Mouse (Mus musculus) ES-Bruce4 (cell line): ENCODE measurements around the gene 4931406P16Rik. TPM values are rescaled to one million over a fixed set of nuclear protein-coding genes. Genes with fewer than 3 reads are reported as not detected.

Source experiments
- H3K27ac ChIP-seq: 2 replicates; pipeline ENCODE4 v1.5.1; 2012; ENCODE audit warnings: low read length, inconsistent platforms; ENCODE audit not compliant: insufficient read depth
- H3K27me3 ChIP-seq: 2 replicates; pipeline ENCODE4 v1.6.1; 2012; ENCODE audit warnings: mild to moderate bottlenecking, low read length, inconsistent platforms; ENCODE audit not compliant: control insufficient read depth, poor library complexity, insufficient read depth, severe bottlenecking
- H3K36me3 ChIP-seq: 2 replicates; pipeline ENCODE4 v1.6.1; 2012; ENCODE audit warnings: inconsistent platforms, mild to moderate bottlenecking, low read length, moderate library complexity; ENCODE audit not compliant: control insufficient read depth, poor library complexity, insufficient read depth, severe bottlenecking
- H3K4me1 ChIP-seq: one replicate; pipeline ENCODE4 v1.8.1; 2011; ENCODE audit warnings: low read length; ENCODE audit not compliant: control insufficient read depth, insufficient read depth
- H3K4me3 ChIP-seq: 2 replicates; pipeline ENCODE4 v1.5.1; 2011; ENCODE audit warnings: low read depth, mild to moderate bottlenecking, low read length
- H3K9ac ChIP-seq: 2 replicates; pipeline ENCODE4 v1.6.1; 2012; ENCODE audit warnings: low read depth, mild to moderate bottlenecking, inconsistent platforms; ENCODE audit not compliant: poor library complexity, severe bottlenecking
- H3K9me3 ChIP-seq: replicated peaks from 2 replicates; pipeline ENCODE4 v1.6.1; 2012; ENCODE audit warnings: mild to moderate bottlenecking, low read length, inconsistent platforms; ENCODE audit not compliant: control insufficient read depth, poor library complexity, insufficient read depth, severe bottlenecking
- CTCF ChIP-seq: IDR thresholded peaks from one replicate; pipeline ENCODE4 v1.8.1; 2011; ENCODE audit warnings: low read depth, low read length
- EP300 ChIP-seq: IDR thresholded peaks from 2 replicates; pipeline ENCODE4 v1.6.1; 2011; ENCODE audit warnings: low read depth, low read length; ENCODE audit not compliant: insufficient read depth
- POLR2A ChIP-seq: IDR thresholded peaks from one replicate; pipeline ENCODE4 v1.8.1; 2011; ENCODE audit warnings: low read length; ENCODE audit not compliant: insufficient read depth
- polyA plus RNA-seq: library from polyadenylated mRNA; stranded (reverse); fragments of >200 nt; gene quantifications from 2 replicates; pipeline ENCODE4 v1.2.4, GENCODE M21; 2011; ENCODE audit warnings: low read depth; ENCODE audit not compliant: missing spikeins, insufficient read depth, insufficient read length

The 4931406P16Rik gene
- polyA plus RNA-seq, 1 experiment, result 82.5 TPM

DNA sequence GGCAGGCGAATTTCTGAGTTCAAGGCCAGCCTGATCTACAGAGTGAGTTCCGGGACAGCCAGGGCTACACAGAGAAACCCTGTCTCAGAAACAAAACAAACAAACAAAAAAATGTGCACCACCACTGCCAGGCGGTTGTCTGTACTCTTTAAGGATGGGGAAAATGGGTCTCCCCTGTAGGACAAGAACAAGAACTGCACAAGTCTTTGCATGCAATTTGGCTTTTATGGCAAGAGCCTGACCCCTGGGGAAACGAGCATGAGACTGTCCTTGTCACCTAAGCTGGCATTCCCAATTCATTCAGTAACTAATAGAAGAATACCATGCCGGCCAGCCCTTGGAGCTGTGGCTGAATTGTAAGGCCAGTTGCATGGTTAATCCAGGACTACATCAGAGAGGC lies 77.7 kb downstream of the 4931406P16Rik start:
- H3K36me3 ChIP-seq, result peaks cover 8% of the 10 kb centered on the region; the same call in 1 of the 2 replicates
- TF ChIP-seq EP300 (no peak), CTCF (no peak), POLR2A (no peak)
- peaks cover 2% of the 10 kb centered on the region for H3K4me1 ChIP-seq
- H3K27me3 ChIP-seq, result no peaks in the 10 kb centered on the region
- H3K4me3 ChIP-seq, result no peak overlapping the region; the same call in 1 of the 2 replicates
- no peaks in the 10 kb centered on the region for H3K9me3 ChIP-seq
- H3K27ac ChIP-seq, result no peak overlapping the region
- no peak overlapping the region for H3K9ac ChIP-seq

DNA sequence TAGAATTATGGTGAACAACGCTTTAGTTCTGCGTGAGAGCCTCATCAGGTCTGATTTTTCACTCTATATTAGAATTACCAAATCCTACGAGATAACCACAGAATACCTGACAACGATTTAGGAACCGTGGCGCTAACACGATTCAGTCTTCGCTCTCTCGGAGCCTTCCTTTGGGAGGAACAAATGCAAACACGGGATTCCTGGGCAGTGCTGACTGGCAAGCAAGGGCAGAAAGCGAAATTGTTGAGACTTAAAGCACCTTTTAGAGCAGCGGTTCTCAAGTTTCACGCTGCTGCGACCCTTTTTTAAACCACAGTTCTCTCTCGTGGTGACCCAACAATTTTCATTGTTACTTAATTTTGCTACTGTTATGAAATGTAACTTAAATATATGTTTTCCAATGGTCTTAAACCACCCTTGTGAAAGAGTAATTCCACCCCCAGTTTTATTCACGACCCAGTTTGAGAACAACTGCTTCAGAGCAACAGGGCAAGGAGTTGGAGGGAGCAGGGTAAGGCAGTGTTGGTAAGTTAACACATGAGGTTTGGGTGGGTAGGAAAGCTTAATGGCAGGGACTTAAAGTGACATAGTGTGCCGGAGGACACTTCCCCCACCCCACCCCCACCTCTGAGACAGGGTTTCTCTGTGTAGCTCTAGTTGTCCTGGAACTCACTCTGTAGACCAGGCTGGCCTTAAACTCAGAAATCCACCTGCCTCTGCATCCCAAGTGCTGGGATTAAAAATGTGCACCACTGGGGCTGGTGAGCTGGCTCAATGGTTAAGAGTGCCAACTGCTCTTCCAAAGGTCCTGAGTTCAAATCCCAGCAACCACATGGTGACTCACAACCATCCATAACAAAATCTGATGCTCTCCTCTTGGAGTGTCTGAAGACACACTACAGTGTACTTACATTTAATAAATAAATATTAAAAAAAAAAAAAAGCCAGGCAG lies 78.5 kb downstream of the 4931406P16Rik start:
- TF ChIP-seq POLR2A, result no peak
- no peaks in the 10 kb centered on the region for H3K9me3 ChIP-seq
- H3K4me1 ChIP-seq, result peaks cover 2% of the 10 kb centered on the region
- H3K36me3 ChIP-seq, result peaks cover 5% of the 10 kb centered on the region; the same call in 1 of the 2 replicates
- no peaks in the 10 kb centered on the region for H3K27me3 ChIP-seq
- H3K9ac ChIP-seq, result peak overlapping the region; percentile 57
- H3K4me3 ChIP-seq, result peak overlapping the region; percentile 90
- H3K27ac ChIP-seq, result peak overlapping the region; percentile 88

DNA sequence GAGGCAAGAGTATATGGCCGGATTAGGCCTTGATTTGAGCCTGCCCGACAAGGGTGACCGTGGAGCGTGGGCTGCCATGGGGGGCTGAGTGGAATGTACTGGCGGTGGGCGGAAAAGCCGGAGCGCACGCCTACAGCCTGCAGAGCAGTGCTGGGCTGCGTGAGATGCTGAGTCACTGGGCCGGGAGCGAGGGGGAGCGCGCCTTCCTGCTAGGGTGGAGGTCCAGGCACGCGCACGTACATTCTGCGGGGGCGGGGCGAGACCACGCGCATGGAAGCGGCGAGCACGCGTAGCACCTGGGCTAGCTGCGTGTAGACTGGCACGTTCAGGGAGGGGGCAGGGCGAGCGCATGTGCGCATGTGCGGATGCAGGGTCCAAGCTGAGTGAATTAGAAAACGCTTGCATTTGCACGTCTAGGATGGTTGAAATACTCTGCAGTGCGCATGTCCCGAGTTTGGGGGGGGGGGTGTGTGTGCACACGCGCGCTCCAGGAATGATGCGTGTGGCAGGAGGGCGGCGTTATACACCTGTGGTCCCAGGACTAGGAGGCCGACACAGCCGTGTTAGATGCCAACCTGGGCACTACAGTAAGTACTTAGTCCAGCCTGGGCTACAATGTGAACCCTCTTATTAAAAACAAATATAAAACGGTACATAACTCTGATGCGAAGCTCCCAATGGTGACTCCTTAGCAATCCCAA lies 79.3 kb downstream of the 4931406P16Rik start:
- Histone ChIP-seq H3K9ac (peak overlapping the region; percentile 57), H3K9me3 (no peaks in the 10 kb centered on the region), H3K27me3 (no peaks in the 10 kb centered on the region), H3K4me3 (peak overlapping the region; percentile 90), H3K4me1 (peaks cover 2% of the 10 kb centered on the region), H3K27ac (peak overlapping the region; percentile 88), H3K36me3 (no peaks in the 10 kb centered on the region)
- TF ChIP-seq CTCF, result no peak
- peak; percentile 67 for TF ChIP-seq POLR2A
- TF ChIP-seq EP300, result peak; percentile 96; the same call in 1 of the 2 replicates

DNA sequence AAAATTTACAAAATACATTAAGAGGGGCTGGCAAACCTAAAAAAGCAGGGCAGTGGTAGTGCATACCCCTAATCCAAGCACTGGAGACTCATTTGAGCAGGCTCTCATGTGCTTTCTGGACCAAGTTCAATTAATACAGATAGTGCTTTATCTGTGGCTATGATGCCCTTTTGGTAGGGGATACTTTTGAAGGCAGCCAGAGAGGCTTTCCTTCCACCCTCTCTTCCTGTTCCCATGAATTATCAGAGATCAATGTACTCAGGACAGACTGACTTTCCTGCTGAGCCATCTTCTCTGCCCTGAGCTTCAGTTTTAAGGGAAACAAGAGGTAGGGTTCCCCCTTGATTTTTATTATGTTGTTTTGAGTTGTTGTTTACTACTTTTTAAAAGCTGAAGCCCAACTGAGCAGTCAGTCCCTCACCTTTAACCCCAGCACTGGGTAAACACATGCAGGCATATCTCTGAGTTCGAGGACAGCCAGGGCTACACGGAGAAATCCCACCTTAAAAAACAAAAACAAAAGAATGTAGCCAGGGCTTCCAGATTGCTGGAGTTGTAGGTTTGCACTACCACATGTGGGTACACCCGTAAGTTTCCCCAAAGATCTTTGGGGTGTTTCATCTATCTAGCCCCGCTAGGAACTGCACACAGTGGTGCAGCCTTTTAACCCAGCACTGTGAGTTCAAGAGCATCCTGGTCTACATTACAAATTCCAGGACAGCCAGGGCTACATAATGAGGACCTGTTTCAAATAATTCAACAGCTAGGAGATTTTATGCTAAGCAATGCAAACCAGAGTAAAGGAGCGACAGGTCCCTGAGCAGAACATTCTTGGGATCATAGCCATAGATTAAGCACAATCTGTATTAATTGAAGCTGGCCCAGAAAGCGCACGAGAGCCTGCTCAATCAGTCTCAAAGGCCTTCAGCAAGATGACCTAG lies 80.3 kb downstream of the 4931406P16Rik start:
- peak overlapping the region; percentile 83 for H3K27ac ChIP-seq
- H3K36me3 ChIP-seq, result peaks cover 7% of the 10 kb centered on the region
- peak overlapping the region; percentile 77 for H3K4me3 ChIP-seq
- H3K9ac ChIP-seq, result peak overlapping the region; percentile 54
- H3K4me1 ChIP-seq, result peaks cover 2% of the 10 kb centered on the region
- no peaks in the 10 kb centered on the region for H3K9me3 ChIP-seq
- no peaks in the 10 kb centered on the region for H3K27me3 ChIP-seq
- TF ChIP-seq EP300, result no peak

DNA sequence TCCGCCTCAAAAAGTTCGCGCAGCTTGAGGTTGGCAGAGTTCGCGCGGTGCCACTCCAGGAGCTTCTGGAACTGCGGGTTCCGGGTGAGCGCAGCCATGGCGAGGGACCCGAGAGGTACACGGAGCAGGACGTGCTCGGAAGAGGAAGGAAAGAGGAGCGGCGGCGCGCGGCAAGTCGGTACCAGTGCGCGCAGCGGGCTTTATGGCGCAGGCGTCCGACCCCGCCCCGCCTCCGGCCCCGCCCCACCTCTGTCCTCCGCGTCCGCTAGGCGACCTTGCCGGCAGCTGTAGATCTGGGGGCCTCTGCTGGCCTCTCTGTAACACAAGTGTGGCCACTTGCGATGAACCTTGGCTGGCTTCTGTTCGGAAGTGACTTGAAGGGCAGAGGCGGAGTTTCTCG lies 83.2 kb downstream of the 4931406P16Rik start, which contains the start of gene Gpi1:
Gene Gpi1 (minus strand): TSS at position 221 of the 400 bp plus-strand sequence.
- peaks cover 2% of the 10 kb centered on the region for H3K4me1 ChIP-seq
- peak within 1 kb of the TSS; percentile 92 for H3K9ac ChIP-seq
- TF ChIP-seq POLR2A (peak; percentile 98), EP300 (peak; percentile 71; the same call in 1 of the 2 replicates), CTCF (peak; percentile 15)

More for the DNA sequence above, 83.2 kb downstream of the 4931406P16Rik start, which contains the start of gene Gpi1:
- Histone ChIP-seq H3K36me3 (peaks cover 28% of the 10 kb centered on the region), H3K4me3 (peak within 1 kb of the TSS; percentile 86), H3K9me3 (no peaks in the 10 kb centered on the region), H3K27ac (no peak within 1 kb of the TSS), H3K27me3 (no peaks in the 10 kb centered on the region)
